Mouse (Mus musculus) midbrain, embryonic 13.5 days (tissue): ENCODE data around the gene Mad1l1. TPM values are rescaled to one million over a fixed set of nuclear protein-coding genes. Genes with fewer than 3 reads are reported as not detected.

ENCODE experiments used
- ATAC-seq: fragments of 200-750 bp; cut with Nextera tagmentation; 2 replicates; pipeline ENCODE4 v1.8.0; 2017; ENCODE audit warnings: mild to moderate bottlenecking, moderate TSS enrichment, moderate library complexity
- H3K27ac ChIP-seq: fragments of 300-500 bp; sonication (generic); 2 replicates; pipeline ENCODE4 v1.5.1; 2015; ENCODE audit warnings: inconsistent platforms, mild to moderate bottlenecking, moderate library complexity
- H3K27me3 ChIP-seq: fragments of 300-500 bp; sonication (generic); 2 replicates; pipeline ENCODE4 v1.6.1; 2015; ENCODE audit warnings: mild to moderate bottlenecking, inconsistent platforms
- H3K36me3 ChIP-seq: fragments of 300-500 bp; sonication (generic); 2 replicates; pipeline ENCODE4 v1.6.1; 2015; ENCODE audit warnings: mild to moderate bottlenecking, inconsistent platforms
- H3K4me1 ChIP-seq: fragments of 300-500 bp; sonication (generic); replicated peaks from 2 replicates; pipeline ENCODE4 v1.6.1; 2015; ENCODE audit warnings: inconsistent platforms
- H3K4me2 ChIP-seq: fragments of 300-500 bp; sonication (generic); replicated peaks from 2 replicates; pipeline ENCODE4 v1.6.1; 2015; ENCODE audit warnings: moderate library complexity, mild to moderate bottlenecking, inconsistent platforms
- H3K4me3 ChIP-seq: fragments of 300-500 bp; sonication (generic); replicated peaks from 2 replicates; pipeline ENCODE4 v1.5.1; 2015; ENCODE audit warnings: mild to moderate bottlenecking, inconsistent platforms
- H3K9ac ChIP-seq: fragments of 300-500 bp; sonication (generic); replicated peaks from 2 replicates; pipeline ENCODE4 v1.6.1; 2015; ENCODE audit warnings: mild to moderate bottlenecking, inconsistent platforms
- H3K9me3 ChIP-seq: fragments of 300-500 bp; sonication (generic); 2 replicates; pipeline ENCODE4 v1.6.1; 2016; ENCODE audit warnings: mild to moderate bottlenecking, inconsistent platforms
- WGBS: fragments of 180-500 bp; shearing (Covaris S2); methylation state at CpG from one replicate; pipeline ENCODE4 v1.1.7; 2015; 5-methylcytosine and 5-hydroxymethylcytosine counted together
- polyA plus RNA-seq: library from polyadenylated mRNA; unstranded; fragments of >200 nt; fragmentation: Nextera tagmentation; extraction: Ambion mirVana; gene quantifications from 2 replicates; pipeline ENCODE4 v1.2.1, GENCODE M21; 2015

Gene Mad1l1
- polyA plus RNA-seq, 1 experiment from 2014 or later, result 39.7 TPM

GRCm38 (mm10) chr5:140349882-140350281 lies 28.5 kb upstream of the Mad1l1 start:
- H3K36me3 ChIP-seq, result peaks cover 58% of the 10 kb centered on the region
- H3K4me3 ChIP-seq, result no peak overlapping the region
- no peak overlapping the region for H3K9ac ChIP-seq
- ATAC-seq, result no peak
- H3K4me1 ChIP-seq, result no peaks in the 10 kb centered on the region
- H3K9me3 ChIP-seq, result no peaks in the 10 kb centered on the region
- no peaks in the 10 kb centered on the region for H3K27me3 ChIP-seq
- H3K4me2 ChIP-seq, result no peak overlapping the region
- H3K27ac ChIP-seq, result no peak overlapping the region
- 96% methylated on average over 9 of the region's 9 CpGs for WGBS

DNA sequence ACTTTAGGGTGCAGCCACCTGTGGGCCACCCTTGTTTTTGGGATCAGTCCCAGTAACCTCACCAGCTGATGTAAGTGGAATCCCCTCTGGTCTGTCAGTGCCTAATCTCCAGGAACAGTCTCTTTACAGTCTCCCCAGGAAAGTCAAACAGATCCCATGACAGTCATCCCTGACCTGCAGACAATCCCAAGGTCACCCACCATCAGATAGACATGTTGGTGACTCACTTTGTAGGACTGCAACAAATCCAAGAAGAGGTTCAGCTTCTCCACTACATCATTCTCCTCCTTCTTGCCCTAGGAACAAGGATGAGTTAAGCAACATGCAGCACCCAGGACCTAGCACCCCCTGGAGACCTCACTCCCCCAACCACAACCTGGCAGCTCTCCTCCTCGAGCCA lies 24.7 kb upstream of the Mad1l1 start:
- no peaks in the 10 kb centered on the region for H3K27me3 ChIP-seq
- 88% methylated on average over 1 of the region's 1 CpGs for WGBS
- no peak for ATAC-seq

GRCm38 (mm10) chr5:140345244-140345643 lies 23.9 kb upstream of the Mad1l1 start:
- H3K36me3 ChIP-seq, result peaks cover 45% of the 10 kb centered on the region
- no peak for ATAC-seq

More for the DNA sequence above, 24.7 kb upstream of the Mad1l1 start:
- Histone ChIP-seq H3K4me2 (no peak overlapping the region), H3K4me3 (no peak overlapping the region), H3K9ac (no peak overlapping the region), H3K4me1 (no peaks in the 10 kb centered on the region), H3K36me3 (peaks cover 41% of the 10 kb centered on the region), H3K9me3 (no peaks in the 10 kb centered on the region), H3K27ac (no peak overlapping the region)

GRCm38 (mm10) chr5:140342880-140343279 lies 21.5 kb upstream of the Mad1l1 start:
- 90% methylated on average over 4 of the region's 4 CpGs for WGBS

More at GRCm38 (mm10) chr5:140345244-140345643, 23.9 kb upstream of the Mad1l1 start:
- Histone ChIP-seq H3K4me1 (no peaks in the 10 kb centered on the region), H3K9me3 (no peaks in the 10 kb centered on the region), H3K4me2 (no peak overlapping the region), H3K9ac (no peak overlapping the region), H3K27ac (no peak overlapping the region), H3K27me3 (no peaks in the 10 kb centered on the region), H3K4me3 (no peak overlapping the region)
- WGBS, result over 99% methylated on average over 4 of the region's 4 CpGs

DNA sequence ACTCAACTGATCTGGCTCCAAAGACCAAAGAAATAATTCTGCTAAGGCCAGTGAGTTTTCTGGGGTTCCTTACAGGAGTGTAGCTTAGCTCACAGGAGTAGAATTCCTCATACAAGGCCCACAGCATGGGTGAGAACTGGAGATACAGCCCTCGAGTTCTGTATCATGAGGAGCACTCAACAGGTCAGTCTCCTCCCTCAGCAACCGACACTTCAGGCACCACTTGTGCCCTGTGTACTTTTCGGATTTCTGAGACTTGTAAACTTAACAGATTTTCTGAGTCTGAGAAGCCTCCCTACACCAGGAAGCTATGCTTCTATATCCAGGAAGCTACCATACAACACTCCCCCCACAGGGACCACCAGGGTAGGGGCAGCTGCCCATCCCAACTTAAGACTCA lies 18.5 kb upstream of the Mad1l1 start:
- Histone ChIP-seq H3K36me3 (peaks cover 64% of the 10 kb centered on the region), H3K9ac (no peak overlapping the region)
- 83% methylated on average over 3 of the region's 3 CpGs for WGBS

More at GRCm38 (mm10) chr5:140342880-140343279, 21.5 kb upstream of the Mad1l1 start:
- Histone ChIP-seq H3K4me3 (no peak overlapping the region), H3K4me2 (no peak overlapping the region), H3K4me1 (no peaks in the 10 kb centered on the region), H3K27ac (no peak overlapping the region), H3K9me3 (no peaks in the 10 kb centered on the region; the same call in 1 of the 2 replicates), H3K9ac (no peak overlapping the region), H3K27me3 (no peaks in the 10 kb centered on the region), H3K36me3 (peaks cover 68% of the 10 kb centered on the region)
- no peak for ATAC-seq

DNA sequence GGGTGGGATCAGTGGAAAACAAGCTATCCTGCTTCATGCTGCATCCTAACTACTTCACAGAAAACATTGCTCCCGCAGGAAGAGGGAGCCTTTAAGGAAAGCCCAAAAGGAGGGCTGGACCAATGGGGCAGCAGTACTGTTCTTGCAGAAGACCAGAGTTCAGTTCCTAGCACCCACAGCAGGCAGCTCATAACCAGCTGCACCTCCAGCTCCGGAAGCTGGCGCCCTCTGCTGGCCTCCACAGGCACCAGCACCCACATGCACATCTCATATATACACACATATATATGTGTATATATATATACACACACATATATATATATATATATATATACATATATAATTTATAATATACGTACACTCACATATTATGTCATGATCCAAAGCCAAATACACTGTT lies 17.4 kb upstream of the Mad1l1 start:
- no peaks in the 10 kb centered on the region for H3K4me1 ChIP-seq
- no peak for ATAC-seq
- H3K27me3 ChIP-seq, result no peaks in the 10 kb centered on the region
- H3K9ac ChIP-seq, result no peak overlapping the region
- no peaks in the 10 kb centered on the region; the same call in 1 of the 2 replicates for H3K9me3 ChIP-seq
- WGBS, result 96% methylated on average over 4 of the region's 4 CpGs
- no peak overlapping the region for H3K4me2 ChIP-seq
- peaks cover 53% of the 10 kb centered on the region for H3K36me3 ChIP-seq
- H3K27ac ChIP-seq, result no peak overlapping the region
- no peak overlapping the region for H3K4me3 ChIP-seq

More for the DNA sequence above, 18.5 kb upstream of the Mad1l1 start:
- Histone ChIP-seq H3K27ac (no peak overlapping the region), H3K4me2 (no peak overlapping the region), H3K4me1 (no peaks in the 10 kb centered on the region), H3K27me3 (no peaks in the 10 kb centered on the region), H3K9me3 (no peaks in the 10 kb centered on the region; the same call in 1 of the 2 replicates), H3K4me3 (no peak overlapping the region)
- ATAC-seq, result no peak

- H3K4me2 ChIP-seq, result no peak overlapping the region
- 92% methylated on average over 1 of the region's 1 CpGs for WGBS
- ATAC-seq, result no peak
Observed at GRCm38 (mm10) chr5:140336680-140337079, 15.3 kb upstream of the Mad1l1 start.

DNA sequence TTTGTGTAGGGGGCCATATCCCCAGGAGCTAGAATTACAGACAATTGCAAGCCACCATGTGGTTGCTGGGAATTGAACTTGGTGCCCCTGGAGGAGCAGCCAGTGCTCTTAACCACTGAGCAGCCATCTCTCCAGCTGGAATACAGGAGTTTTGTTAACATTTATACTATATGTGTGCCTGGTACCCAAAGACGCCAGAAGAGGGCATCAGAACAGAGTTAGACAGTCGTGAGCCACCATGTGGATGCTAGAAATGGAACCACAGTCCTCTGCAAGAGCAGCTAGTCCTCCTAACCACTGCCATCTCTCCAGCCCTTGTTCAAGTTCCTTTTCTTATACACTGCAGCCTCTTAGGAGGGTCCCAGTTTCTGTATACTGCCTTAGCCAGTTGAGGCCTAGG lies 12.3 kb upstream of the Mad1l1 start:
- no peaks in the 10 kb centered on the region for H3K27me3 ChIP-seq
- H3K4me1 ChIP-seq, result peaks cover 15% of the 10 kb centered on the region
- 29% methylated on average over 2 of the region's 2 CpGs for WGBS
- H3K9me3 ChIP-seq, result no peaks in the 10 kb centered on the region; the same call in 1 of the 2 replicates
- no peak overlapping the region for H3K9ac ChIP-seq
- ATAC-seq, result no peak
- H3K4me2 ChIP-seq, result no peak overlapping the region
- H3K27ac ChIP-seq, result no peak overlapping the region
- no peak overlapping the region for H3K4me3 ChIP-seq
- H3K36me3 ChIP-seq, result peaks cover 26% of the 10 kb centered on the region

More at GRCm38 (mm10) chr5:140336680-140337079, 15.3 kb upstream of the Mad1l1 start:
- peaks cover 4% of the 10 kb centered on the region; the same call in 1 of the 2 replicates for H3K4me1 ChIP-seq
- H3K9ac ChIP-seq, result no peak overlapping the region
- H3K27ac ChIP-seq, result no peak overlapping the region
- no peaks in the 10 kb centered on the region; the same call in 1 of the 2 replicates for H3K9me3 ChIP-seq
- H3K27me3 ChIP-seq, result no peaks in the 10 kb centered on the region
- peaks cover 49% of the 10 kb centered on the region for H3K36me3 ChIP-seq
- H3K4me3 ChIP-seq, result no peak overlapping the region

DNA sequence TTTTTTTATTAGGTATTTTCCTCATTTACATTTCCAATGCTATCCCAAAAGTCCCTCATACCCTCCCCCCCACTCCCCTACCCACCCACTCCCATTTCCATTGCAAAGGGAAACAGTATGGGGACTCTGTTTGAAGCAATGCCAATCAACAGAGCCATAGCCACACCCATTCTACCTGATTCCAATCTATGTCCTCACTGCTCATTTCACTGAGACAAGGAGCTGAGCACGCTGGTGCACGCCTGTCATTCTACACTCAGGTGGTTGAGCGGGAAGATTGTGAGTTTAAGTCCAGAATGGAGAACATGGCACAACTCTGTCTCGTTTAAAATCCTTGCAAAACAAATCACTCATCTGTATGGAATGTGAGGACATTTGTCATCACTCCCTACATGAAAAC lies 11.2 kb upstream of the Mad1l1 start:
- WGBS, result 71% methylated on average over 4 of the region's 4 CpGs
- H3K4me2 ChIP-seq, result peak overlapping the region; percentile 86; the same call in 1 of the 2 replicates
- no peaks in the 10 kb centered on the region for H3K9me3 ChIP-seq
- no peaks in the 10 kb centered on the region for H3K27me3 ChIP-seq
- no peak overlapping the region for H3K9ac ChIP-seq
- no peak overlapping the region; the same call in 1 of the 2 replicates for H3K4me3 ChIP-seq
- no peak for ATAC-seq
- H3K27ac ChIP-seq, result no peak overlapping the region; the same call in 1 of the 2 replicates
- peaks cover 15% of the 10 kb centered on the region for H3K4me1 ChIP-seq
- peaks cover 26% of the 10 kb centered on the region for H3K36me3 ChIP-seq

- no peaks in the 10 kb centered on the region for H3K9me3 ChIP-seq
- peak within 1 kb of the TSS; percentile 69 for H3K4me3 ChIP-seq
- H3K27ac ChIP-seq, result peak within 1 kb of the TSS; percentile 75
- peak; percentile 77 for ATAC-seq
- under 1% methylated on average over 39 of the region's 39 CpGs for WGBS
- H3K27me3 ChIP-seq, result no peaks in the 10 kb centered on the region
- peaks cover 15% of the 10 kb centered on the region for H3K4me1 ChIP-seq
- H3K4me2 ChIP-seq, result peak within 1 kb of the TSS; percentile 86
- peaks cover 26% of the 10 kb centered on the region for H3K36me3 ChIP-seq
- H3K9ac ChIP-seq, result peak within 1 kb of the TSS; percentile 75
Observed at GRCm38 (mm10) chr5:140331615-140332512, 10.5 kb upstream of the Mad1l1 start, which contains the start of gene Mrm2. Gene Mrm2, minus strand, starts transcription at chr5:140331898.

DNA sequence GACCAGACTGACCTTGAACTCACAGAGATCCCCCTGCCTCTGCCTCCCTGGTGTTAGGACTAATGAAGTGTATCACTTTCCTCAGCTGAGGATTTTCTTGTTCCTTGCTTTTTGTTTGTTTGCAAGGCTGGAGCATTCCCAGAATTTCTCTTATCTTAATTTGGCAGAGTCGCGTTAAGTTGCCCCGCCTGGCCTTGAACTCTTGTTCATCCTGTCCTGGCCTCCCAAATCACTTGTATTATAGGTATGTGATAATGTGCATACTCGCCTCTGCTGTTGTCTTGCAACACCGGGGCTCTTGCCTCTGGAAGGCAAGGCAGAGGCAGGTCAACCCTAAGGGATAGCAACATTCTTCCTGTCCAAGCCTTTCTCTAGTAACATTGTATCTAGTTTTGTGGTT lies 2.7 kb upstream of the Mad1l1 start:
- H3K4me2 ChIP-seq, result no peak overlapping the region
- no peak overlapping the region for H3K9ac ChIP-seq
- peaks cover 22% of the 10 kb centered on the region for H3K36me3 ChIP-seq
- no peaks in the 10 kb centered on the region for H3K27me3 ChIP-seq
- H3K4me3 ChIP-seq, result no peak overlapping the region
- ATAC-seq, result no peak
- H3K4me1 ChIP-seq, result peaks cover 22% of the 10 kb centered on the region
- WGBS, result 94% methylated on average over 5 of the region's 5 CpGs
- H3K27ac ChIP-seq, result no peak overlapping the region
- H3K9me3 ChIP-seq, result no peaks in the 10 kb centered on the region
